Mouse (Mus musculus) spleen, adult 10 weeks (tissue): Measurements from ENCODE around the gene Uchl4. TPM values are rescaled to one million over a fixed set of nuclear protein-coding genes. Genes with fewer than 3 reads are reported as not detected.

Experiments
- polyA plus RNA-seq: library from polyadenylated mRNA; stranded (reverse); fragments of 350-450 nt; fragmentation: Illumina TruSeq; extraction: RNeasy Lipid Tissue Mini Kit (QIAGEN cat#74804); gene quantifications from one replicate; pipeline ENCODE4 v1.2.3, GENCODE M21; 2015; ENCODE audit warnings: low replicate concordance; ENCODE audit not compliant: insufficient read depth

Uchl4 gene
- polyA plus RNA-seq: 0.28 TPM

GRCm38 (mm10) chr9:64234768-64235435, at the start of gene Uchl4:
Uchl4 (plus strand) TSS chr9:64235201.

GRCm38 (mm10) chr9:64253021-64253904, 18.3 kb downstream of the Uchl4 start, which contains the start of gene Map2k1:
Map2k1 (minus strand) TSS chr9:64253631.

GRCm38 (mm10) chr9:64281105-64281780, 46.2 kb downstream of the Uchl4 start, which contains the start of gene Tipin:
Tipin (plus strand) TSS chr9:64281581.

Other genes starting within 250 kb of the Uchl4 start
- gene Smad6, start 213.1 kb upstream of the Uchl4 start, polyA plus RNA-seq: 0.61 TPM
- not detected for gene Lctl, start 118.1 kb upstream of the Uchl4 start, polyA plus RNA-seq
- 12.0 TPM for gene Zwilch, start 62.1 kb upstream of the Uchl4 start, polyA plus RNA-seq
- 2,557 TPM for gene Rpl4, start 61.8 kb upstream of the Uchl4 start, polyA plus RNA-seq
- 52.9 TPM for gene Snapc5, start 55.9 kb upstream of the Uchl4 start, polyA plus RNA-seq
- 104 TPM for gene Map2k1, start 18.4 kb downstream of the Uchl4 start, polyA plus RNA-seq
- 71.4 TPM for gene Tipin, start 46.4 kb downstream of the Uchl4 start, polyA plus RNA-seq
- 15.5 TPM for gene Dis3l, start 106.1 kb downstream of the Uchl4 start, polyA plus RNA-seq
- 0.41 TPM for gene Megf11, start 150.4 kb downstream of the Uchl4 start, polyA plus RNA-seq